Mouse (Mus musculus) left cerebral cortex, postnatal 25 days (tissue): ENCODE measurements at regions not wholly inside any gene's neighbourhood (a gene's known extent, or its start where the extent isn't known, plus 50 kb on each side); places are given as distances from the start of the nearest gene placed in this dataset.

Experiments
- DNase-seq, 2 experiments: peaks; one replicate each; pipeline ENCODE4 v3.0.0; 2022; ENCODE audit warnings: low spot score in 2 of 2, mixed read lengths in 1 of 2
- intact Hi-C: fragments of 180-260 bp; cut with DNase I; formaldehyde crosslinking; loops from one replicate; pipeline ENCODE4 v1.15.1; 2025

GRCm38 (mm10) chr3:137728689-137729088 is 57.4 kb downstream of the Gm21962 start:
- no peak for DNase-seq
- intact Hi-C loops = no loop called here

- DNase-seq = no peak
- intact Hi-C loops = no loop called here
These were observed 58.1 kb downstream of the Gm21962 start for GRCm38 (mm10) chr3:137729421-137729820.

- no peak for DNase-seq
- intact Hi-C loops = no loop called here
These were observed 66.0 kb downstream of the Gm21962 start for GRCm38 (mm10) chr3:137737222-137737800.

- no peak for DNase-seq
- intact Hi-C loops = no loop called here
These were observed 70.2 kb downstream of the Gm21962 start for GRCm38 (mm10) chr3:137741528-137741927.

GRCm38 (mm10) chr3:137742119-137742518 is 70.8 kb downstream of the Gm21962 start:
- intact Hi-C loops = no loop called here
- DNase-seq = no peak

- intact Hi-C loops = loop anchor here (2.0 to 10.0 kb wide), 8 partner anchors 129 to 1864 kb away; partner anchors contain the start of gene Ppp3ca
- DNase-seq = no peak
These were observed 80.5 kb downstream of the Gm21962 start for GRCm38 (mm10) chr3:137751732-137752260.

GRCm38 (mm10) chr3:137752447-137753256 is 81.3 kb downstream of the Gm21962 start:
- intact Hi-C loops = loop anchor here (2.0 to 10.0 kb wide), 8 partner anchors 130 to 1865 kb away; partner anchors contain the start of gene Ppp3ca
- DNase-seq = peak; percentile 90 to 92

- no peak for DNase-seq
- intact Hi-C loops = loop anchor here (2.0 to 10.0 kb wide), 8 partner anchors 130 to 1866 kb away; partner anchors contain the start of gene Ppp3ca
These were observed 81.9 kb downstream of the Gm21962 start for GRCm38 (mm10) chr3:137753257-137753654.

- no peak for DNase-seq
- intact Hi-C loops = loop anchor here (10.0 kb wide), 1 partner anchor 541 kb away; no protein-coding TSS in a partner anchor
These were observed 84.1 kb downstream of the Gm21962 start for GRCm38 (mm10) chr3:137755391-137755790.

GRCm38 (mm10) chr3:137762213-137762884 is 91.0 kb downstream of the Gm21962 start:
- DNase-seq = peak in 1 of 2 experiments; percentile 10
- intact Hi-C loops = no loop called here

- no peak for DNase-seq
- intact Hi-C loops = no loop called here
These were observed 92.1 kb downstream of the Gm21962 start for GRCm38 (mm10) chr3:137763406-137763805.

- DNase-seq = no peak
These were observed 95.7 kb upstream of the H2afz start for GRCm38 (mm10) chr3:137768627-137769026.

GRCm38 (mm10) chr3:137775076-137775849 is 89.0 kb upstream of the H2afz start:
- DNase-seq = no peak
- intact Hi-C loops = loop anchor here (5.0 to 10.0 kb wide), 3 partner anchors 140 to 657 kb away; partner anchors contain the start of gene Lamtor3

More at GRCm38 (mm10) chr3:137768627-137769026, 95.7 kb upstream of the H2afz start:
- intact Hi-C loops = no loop called here

GRCm38 (mm10) chr3:137778113-137778512 is 86.2 kb upstream of the H2afz start:
- DNase-seq = peak; percentile 48 to 62
- intact Hi-C loops = loop anchor here (1.0 to 10.0 kb wide), 5 partner anchors 40 to 654 kb away; partner anchors contain the start of genes Lamtor3 and Mttp

GRCm38 (mm10) chr3:137780029-137780428 is 84.3 kb upstream of the H2afz start:
- intact Hi-C loops = no loop called here
- no peak for DNase-seq

GRCm38 (mm10) chr3:137782836-137783235 is 81.5 kb upstream of the H2afz start:
- intact Hi-C loops = no loop called here
- DNase-seq = no peak

- DNase-seq = peak in 1 of 2 experiments; percentile 20
- intact Hi-C loops = no loop called here
These were observed 80.1 kb upstream of the H2afz start for GRCm38 (mm10) chr3:137783937-137784911.

GRCm38 (mm10) chr3:137785224-137785623 is 79.1 kb upstream of the H2afz start:
- intact Hi-C loops = no loop called here
- DNase-seq = no peak
